Mouse (Mus musculus): Measurements from ENCODE around the gene Kcnip4. TPM values are rescaled to one million over a fixed set of nuclear protein-coding genes. Genes with fewer than 3 reads are reported as not detected.

The Kcnip4 gene
- 10 to 100 TPM; 55.1 to 56.0 TPM for total RNA-seq (2021)
- long read RNA-seq, experiment 1, partial matches to known transcripts, result 44 of 48 reads
- long read RNA-seq, experiment 1, other reads (novel, unspliced or antisense), result 3 of 48 reads
- long read RNA-seq, experiment 2, partial matches to known transcripts, result 19 of 26 reads
- long read RNA-seq, experiment 2, other reads (novel, unspliced or antisense), result 7 of 26 reads

DNA sequence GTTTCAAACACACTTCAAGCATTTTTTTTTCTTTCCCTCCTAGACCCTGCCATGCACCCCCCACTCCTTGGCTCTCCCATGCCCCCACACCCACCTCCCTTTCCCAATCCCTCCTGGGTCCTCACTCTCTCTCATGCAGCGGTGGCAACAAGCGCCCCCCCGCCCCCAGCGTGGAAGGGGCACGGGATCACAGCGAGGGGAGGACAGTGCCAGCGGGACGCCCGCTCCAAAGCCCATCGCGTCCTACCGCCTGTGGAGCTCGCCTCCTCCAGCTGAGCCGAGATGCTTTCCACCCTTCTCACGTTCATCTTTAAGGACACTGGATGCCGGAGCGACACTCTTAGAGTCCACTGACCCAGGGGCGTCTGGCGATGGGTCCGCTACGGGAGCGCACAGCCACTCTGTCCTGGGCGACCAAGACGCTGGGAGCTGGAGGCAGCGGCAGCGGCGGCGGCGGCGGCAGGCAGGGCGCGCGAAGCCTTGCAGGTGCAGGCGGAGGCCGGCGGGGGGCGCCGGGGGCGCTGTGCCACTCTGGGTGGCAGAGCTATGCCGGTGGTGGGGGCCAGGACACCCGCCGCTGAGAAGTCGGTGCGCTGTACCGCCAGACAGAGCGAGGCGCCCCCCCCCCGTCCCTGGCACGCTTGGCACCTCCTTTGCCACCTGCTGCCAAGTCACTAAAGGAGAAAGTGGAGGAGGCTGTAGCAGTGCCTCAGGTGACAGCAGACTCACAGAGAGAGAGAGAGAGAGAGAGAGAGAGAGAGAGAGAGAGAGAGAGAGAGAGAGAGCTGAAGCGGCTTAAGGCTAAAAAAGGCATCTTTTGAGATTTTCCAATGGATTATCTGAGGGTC lies at the start of gene Kcnip4:
Gene Kcnip4, minus strand, starts transcription at position 514 of the 848 bp plus-strand sequence.
- H3K27ac ChIP-seq, result peak within 1 kb of the TSS; percentile 94
- intact Hi-C loops (cut with DNase I), result loop anchor here (5.0 to 10.0 kb wide), 3 partner anchors 102 to 430 kb away; no protein-coding TSS in a partner anchor
- DNase-seq (ENCODE audit: extremely low spot score in 1 of 2, low spot score in 2 of 2), result peak; percentile 86 to 89

DNA sequence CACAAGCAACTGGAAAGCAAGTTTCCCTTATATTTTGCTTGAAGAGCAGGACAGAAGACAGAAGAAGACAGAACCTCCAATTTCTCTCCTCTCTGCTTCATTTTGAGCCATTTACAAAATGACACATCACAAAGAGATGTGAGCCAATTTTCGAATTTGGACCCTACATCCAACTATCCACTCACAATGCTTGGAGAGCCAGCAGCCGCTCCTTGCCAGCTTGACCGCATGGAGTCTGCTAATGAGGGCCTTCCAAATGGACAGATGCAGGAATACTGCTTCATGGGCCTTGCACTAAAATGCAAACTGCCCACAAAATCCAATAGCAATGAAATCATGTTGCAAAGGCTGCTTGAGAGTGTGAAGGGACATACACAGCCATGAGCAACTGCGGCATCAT lies 47.2 kb upstream of the Kcnip4 start:
- Histone ChIP-seq H3K27ac (no peak overlapping the region), H3K4me3 (no peak overlapping the region)
- intact Hi-C loops (cut with DNase I), result no loop called here
- DNase-seq (ENCODE audit: extremely low spot score in 1 of 2, low spot score in 2 of 2), result no peak
- no peak for TF ChIP-seq CTCF (IDR thresholded peaks at IDR 0.05)

More for the DNA sequence above, at the start of gene Kcnip4:
- TF ChIP-seq CTCF (IDR thresholded peaks at IDR 0.05), result peak; percentile 64
- peak within 1 kb of the TSS; percentile 83 for H3K4me3 ChIP-seq

- no peak for TF ChIP-seq CTCF (IDR thresholded peaks at IDR 0.05)
- Histone ChIP-seq H3K4me3 (no peak overlapping the region), H3K27ac (no peak overlapping the region)
- intact Hi-C loops (cut with DNase I), result no loop called here
- DNase-seq (ENCODE audit: extremely low spot score in 1 of 2, low spot score in 2 of 2), result no peak
These were observed 39.0 kb upstream of the Kcnip4 start for GRCm38 (mm10) chr5:49563751-49564150.

DNA sequence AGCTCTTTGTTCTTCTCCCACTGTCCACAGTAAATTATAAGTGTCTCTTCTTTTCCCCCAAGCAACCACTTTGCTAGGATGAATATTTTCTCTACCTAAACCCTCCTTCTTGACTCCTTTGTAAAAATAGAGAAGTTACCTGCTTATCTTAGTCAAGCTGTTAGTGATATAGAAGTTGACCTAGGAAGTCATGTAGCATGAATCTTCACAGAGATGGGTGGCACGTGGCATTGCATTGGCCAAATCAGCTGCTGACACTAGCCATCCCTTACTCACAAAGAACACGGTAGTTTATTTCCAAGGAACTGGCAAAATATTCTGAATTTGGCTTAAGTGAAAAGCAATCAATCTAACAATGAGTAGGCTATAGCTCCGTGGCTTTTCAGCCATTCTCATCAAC lies 32.7 kb upstream of the Kcnip4 start:
- DNase-seq (ENCODE audit: extremely low spot score in 1 of 2, low spot score in 2 of 2), result no peak
- TF ChIP-seq CTCF (IDR thresholded peaks at IDR 0.05), result no peak
- intact Hi-C loops (cut with DNase I), result no loop called here
- H3K27ac ChIP-seq, result no peak overlapping the region
- no peak overlapping the region for H3K4me3 ChIP-seq

- Histone ChIP-seq H3K4me3 (no peak overlapping the region), H3K27ac (peak overlapping the region; percentile 69)
- no peak for TF ChIP-seq CTCF (IDR thresholded peaks at IDR 0.05)
These were observed 23.2 kb upstream of the Kcnip4 start for GRCm38 (mm10) chr5:49547884-49548283.

GRCm38 (mm10) chr5:49529362-49529761 lies 4.7 kb upstream of the Kcnip4 start:
- H3K4me3 ChIP-seq, result no peak overlapping the region
- intact Hi-C loops (cut with DNase I), result loop anchor here (2.0 to 10.0 kb wide), 3 partner anchors 123 to 435 kb away; no protein-coding TSS in a partner anchor
- H3K27ac ChIP-seq, result no peak overlapping the region
- DNase-seq (ENCODE audit: extremely low spot score in 1 of 2, low spot score in 2 of 2), result no peak
- no peak for TF ChIP-seq CTCF (IDR thresholded peaks at IDR 0.05)

More at GRCm38 (mm10) chr5:49547884-49548283, 23.2 kb upstream of the Kcnip4 start:
- DNase-seq (ENCODE audit: extremely low spot score in 1 of 2, low spot score in 2 of 2), result peak; percentile 50 to 51
- intact Hi-C loops (cut with DNase I), result no loop called here

DNA sequence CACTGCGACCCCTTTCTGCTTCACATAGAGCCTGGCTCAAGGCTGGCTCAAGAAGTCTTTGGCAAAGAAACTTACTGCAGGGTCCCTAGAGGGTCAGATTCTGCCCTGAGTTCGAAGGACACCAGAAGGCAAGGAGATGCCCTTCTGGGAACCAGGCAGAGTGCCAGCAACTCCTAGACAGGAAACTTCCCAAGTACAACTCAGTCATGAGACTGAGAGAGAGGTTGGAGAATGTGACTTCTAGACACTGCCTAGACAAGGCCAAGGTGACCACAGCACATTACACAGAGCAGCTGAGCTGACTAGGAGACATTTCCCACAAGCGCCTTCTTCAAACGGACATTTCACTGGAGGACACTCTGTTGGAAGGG lies 520 bp upstream of the Kcnip4 start:
- no peak for DNase-seq (ENCODE audit: extremely low spot score in 1 of 2, low spot score in 2 of 2)
- intact Hi-C loops (cut with DNase I), result loop anchor here (5.0 to 10.0 kb wide), 2 partner anchors 127 to 430 kb away; no protein-coding TSS in a partner anchor
- peak overlapping the region; percentile 94 for H3K27ac ChIP-seq
- peak overlapping the region; percentile 83 for H3K4me3 ChIP-seq
- no peak for TF ChIP-seq CTCF (IDR thresholded peaks at IDR 0.05)

GRCm38 (mm10) chr5:49523997-49524393 lies 712 bp downstream of the Kcnip4 start:
- intact Hi-C loops (cut with DNase I), result loop anchor here (5.0 to 10.0 kb wide), 2 partner anchors 102 to 429 kb away; no protein-coding TSS in a partner anchor
- no peak for TF ChIP-seq CTCF (IDR thresholded peaks at IDR 0.05)

GRCm38 (mm10) chr5:49522986-49523385 lies 1.7 kb downstream of the Kcnip4 start:
- H3K27ac ChIP-seq, result peak overlapping the region; percentile 94
- DNase-seq (ENCODE audit: extremely low spot score in 1 of 2, low spot score in 2 of 2), result no peak
- intact Hi-C loops (cut with DNase I), result loop anchor here (5.0 to 10.0 kb wide), 2 partner anchors 101 to 428 kb away; no protein-coding TSS in a partner anchor
- peak overlapping the region; percentile 83 for H3K4me3 ChIP-seq
- TF ChIP-seq CTCF (IDR thresholded peaks at IDR 0.05), result no peak

More at GRCm38 (mm10) chr5:49523997-49524393, 712 bp downstream of the Kcnip4 start:
- Histone ChIP-seq H3K4me3 (peak overlapping the region; percentile 83), H3K27ac (peak overlapping the region; percentile 94)
- no peak for DNase-seq (ENCODE audit: extremely low spot score in 1 of 2, low spot score in 2 of 2)

GRCm38 (mm10) chr5:49498743-49499142 lies 26.0 kb downstream of the Kcnip4 start:
- Histone ChIP-seq H3K27ac (no peak overlapping the region), H3K4me3 (no peak overlapping the region)
- no peak for DNase-seq (ENCODE audit: extremely low spot score in 1 of 2, low spot score in 2 of 2)
- intact Hi-C loops (cut with DNase I), result no loop called here
- TF ChIP-seq CTCF (IDR thresholded peaks at IDR 0.05), result no peak

DNA sequence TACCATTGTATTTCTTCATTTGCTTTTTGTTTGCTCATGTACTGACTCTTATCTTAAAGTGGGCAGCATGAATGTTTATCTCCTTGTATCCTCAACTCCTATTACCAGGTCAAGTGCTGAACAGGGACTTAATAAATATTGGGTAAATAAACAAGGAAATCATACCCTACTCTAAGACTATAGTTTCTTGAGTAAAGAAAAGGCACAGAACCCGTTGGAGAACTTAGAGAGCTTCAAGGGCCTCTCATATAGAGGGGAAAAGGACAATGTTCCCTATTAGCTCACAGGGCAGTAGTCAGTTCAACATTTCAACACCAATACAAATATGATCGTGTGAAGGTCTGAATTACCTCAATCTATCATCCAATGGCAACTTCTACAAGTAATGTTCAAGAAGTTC lies 37.4 kb downstream of the Kcnip4 start:
- no peak for TF ChIP-seq CTCF (IDR thresholded peaks at IDR 0.05)
- no peak overlapping the region for H3K4me3 ChIP-seq
- no peak for DNase-seq (ENCODE audit: extremely low spot score in 1 of 2, low spot score in 2 of 2)
- intact Hi-C loops (cut with DNase I), result no loop called here
- no peak overlapping the region for H3K27ac ChIP-seq

DNA sequence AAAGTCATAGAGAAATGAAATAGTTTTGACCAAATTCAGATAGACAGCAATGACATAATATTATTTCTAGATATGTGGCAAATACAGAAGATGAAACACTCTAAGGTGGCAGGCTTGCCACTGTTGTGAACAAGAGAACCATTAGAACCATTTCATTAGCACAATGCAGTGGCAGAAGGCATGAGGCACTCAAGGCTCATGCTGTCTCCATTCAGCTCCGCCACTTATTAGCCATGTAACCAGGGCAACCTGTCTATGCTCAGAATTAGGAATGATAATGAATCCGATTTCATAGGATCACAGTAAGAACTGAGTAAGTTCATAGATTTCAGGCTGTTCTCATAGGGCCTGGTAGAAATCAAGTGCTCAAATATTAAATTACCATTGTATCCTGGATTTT lies 54.0 kb downstream of the Kcnip4 start:
- Histone ChIP-seq H3K4me3 (no peak overlapping the region), H3K27ac (no peak overlapping the region)
- no peak for DNase-seq (ENCODE audit: extremely low spot score in 1 of 2, low spot score in 2 of 2)
- TF ChIP-seq CTCF (IDR thresholded peaks at IDR 0.05), result no peak
- intact Hi-C loops (cut with DNase I), result no loop called here
